Mouse (Mus musculus) hindbrain, embryonic 16.5 days (tissue): ENCODE data around the gene Nr4a1. TPM values are rescaled to one million over a fixed set of nuclear protein-coding genes. Genes with fewer than 3 reads are reported as not detected.
A peak's percentile ranks its signal among the peaks of the same experiment; 100 is the strongest.

ENCODE experiments used
- ATAC-seq: fragments of 200-750 bp; cut with Nextera tagmentation; 2 replicates; pipeline ENCODE4 v1.8.0; 2017; ENCODE audit warnings: moderate TSS enrichment, moderate library complexity
- H3K27ac ChIP-seq: fragments of 300-500 bp; sonication (generic); 2 replicates; pipeline ENCODE4 v1.5.1; 2014; ENCODE audit warnings: low read depth, mild to moderate bottlenecking, control low read depth, low read length, moderate library complexity
- H3K27me3 ChIP-seq: fragments of 300-500 bp; sonication (generic); replicated peaks from 2 replicates; pipeline ENCODE4 v1.6.1; 2014; ENCODE audit warnings: low read length; ENCODE audit not compliant: control insufficient read depth, insufficient read depth
- H3K36me3 ChIP-seq: fragments of 300-500 bp; sonication (generic); 2 replicates; pipeline ENCODE4 v1.6.1; 2014; ENCODE audit warnings: mild to moderate bottlenecking, low read length, moderate library complexity, mixed read lengths; ENCODE audit not compliant: control insufficient read depth, insufficient read depth
- H3K4me1 ChIP-seq: fragments of 300-500 bp; sonication (generic); 2 replicates; pipeline ENCODE4 v1.6.1; 2014; ENCODE audit warnings: low read depth, low read length; ENCODE audit not compliant: control insufficient read depth, insufficient read depth
- H3K4me2 ChIP-seq: fragments of 300-500 bp; sonication (generic); 2 replicates; pipeline ENCODE4 v1.6.1; 2014; ENCODE audit warnings: mild to moderate bottlenecking, low read length, control low read depth, moderate library complexity
- H3K4me3 ChIP-seq: fragments of 300-500 bp; sonication (generic); 2 replicates; pipeline ENCODE4 v1.5.1; 2014; ENCODE audit warnings: mild to moderate bottlenecking, low read length, control low read depth, moderate library complexity
- H3K9ac ChIP-seq: fragments of 300-500 bp; sonication (generic); 2 replicates; pipeline ENCODE4 v1.6.1; 2014; ENCODE audit warnings: low read depth, mild to moderate bottlenecking, control low read depth, low read length, moderate library complexity
- H3K9me3 ChIP-seq: fragments of 300-500 bp; sonication (generic); 2 replicates; pipeline ENCODE4 v1.6.1; 2014; ENCODE audit warnings: mild to moderate bottlenecking, low read length, moderate library complexity; ENCODE audit not compliant: control insufficient read depth
- WGBS: fragments of 180-500 bp; shearing (Covaris S2); extraction: QIAGEN DNeasy Blood & Tissue Kit; methylation state at CpG from one replicate; pipeline ENCODE4 v1.1.7; 2014; 5-methylcytosine and 5-hydroxymethylcytosine counted together
- polyA plus RNA-seq: library from polyadenylated mRNA; unstranded; fragments of >200 nt; fragmentation: Nextera tagmentation; extraction: Ambion mirVana; gene quantifications from 2 replicates; pipeline ENCODE4 v1.2.1, GENCODE M21; 2015

Gene Nr4a1
- polyA plus RNA-seq, 1 experiment from 2014 or later: 7.2 TPM

- Histone ChIP-seq H3K4me3 (no peak overlapping the region), H3K36me3 (no peaks in the 10 kb centered on the region), H3K4me1 (no peaks in the 10 kb centered on the region; the same call in 1 of the 2 replicates), H3K27ac (no peak overlapping the region), H3K9ac (no peak overlapping the region), H3K9me3 (no peaks in the 10 kb centered on the region), H3K4me2 (no peak overlapping the region), H3K27me3 (no peaks in the 10 kb centered on the region)
- 57% methylated on average over 14 of the region's 15 CpGs for WGBS
- no peak for ATAC-seq
Observed at GRCm38 (mm10) chr15:101311087-101311770, 57.2 kb downstream of the Nr4a1 start.

- no peaks in the 10 kb centered on the region for H3K27me3 ChIP-seq
- WGBS: 86% methylated on average over 6 of the region's 6 CpGs
- no peak overlapping the region for H3K4me3 ChIP-seq
- H3K27ac ChIP-seq: no peak overlapping the region
- no peak overlapping the region for H3K4me2 ChIP-seq
- no peak overlapping the region for H3K9ac ChIP-seq
- no peaks in the 10 kb centered on the region for H3K36me3 ChIP-seq
- no peak for ATAC-seq
- H3K9me3 ChIP-seq: no peaks in the 10 kb centered on the region
- H3K4me1 ChIP-seq: no peaks in the 10 kb centered on the region; the same call in 1 of the 2 replicates
Observed at GRCm38 (mm10) chr15:101312006-101312405, 57.9 kb downstream of the Nr4a1 start.

GRCm38 (mm10) chr15:101315378-101315777 lies 61.3 kb downstream of the Nr4a1 start:
- H3K4me1 ChIP-seq: no peaks in the 10 kb centered on the region; the same call in 1 of the 2 replicates
- H3K36me3 ChIP-seq: no peaks in the 10 kb centered on the region
- H3K9me3 ChIP-seq: no peaks in the 10 kb centered on the region
- no peak overlapping the region for H3K27ac ChIP-seq
- no peaks in the 10 kb centered on the region for H3K27me3 ChIP-seq
- H3K9ac ChIP-seq: no peak overlapping the region
- 0 out of 2 replicates have a peak, but pooled peaks have one; percentile 24 for ATAC-seq
- peak overlapping the region; percentile 45; the same call in 1 of the 2 replicates for H3K4me2 ChIP-seq
- no peak overlapping the region for H3K4me3 ChIP-seq
- WGBS: 83% methylated on average over 4 of the region's 4 CpGs

- ATAC-seq: peak; percentile 76
- no peaks in the 10 kb centered on the region; the same call in 1 of the 2 replicates for H3K4me1 ChIP-seq
- no peak overlapping the region; the same call in 1 of the 2 replicates for H3K9ac ChIP-seq
- H3K4me2 ChIP-seq: peak overlapping the region; percentile 45
- H3K36me3 ChIP-seq: no peaks in the 10 kb centered on the region
- 3% methylated on average over 11 of the region's 11 CpGs for WGBS
- no peaks in the 10 kb centered on the region for H3K9me3 ChIP-seq
- H3K27me3 ChIP-seq: no peaks in the 10 kb centered on the region
- peak overlapping the region; percentile 23; the same call in 1 of the 2 replicates for H3K4me3 ChIP-seq
- no peak overlapping the region for H3K27ac ChIP-seq
Observed at GRCm38 (mm10) chr15:101315832-101316231, 61.8 kb downstream of the Nr4a1 start.

- no peak for ATAC-seq
- WGBS: 71% methylated on average over 13 of the region's 13 CpGs
Observed at GRCm38 (mm10) chr15:101316279-101316912, 62.3 kb downstream of the Nr4a1 start.

GRCm38 (mm10) chr15:101316913-101317813 lies 63.1 kb downstream of the Nr4a1 start:
- no peaks in the 10 kb centered on the region for H3K27me3 ChIP-seq
- no peak for ATAC-seq
- H3K36me3 ChIP-seq: no peaks in the 10 kb centered on the region
- H3K9ac ChIP-seq: no peak overlapping the region
- H3K9me3 ChIP-seq: no peaks in the 10 kb centered on the region
- H3K4me1 ChIP-seq: no peaks in the 10 kb centered on the region; the same call in 1 of the 2 replicates
- H3K27ac ChIP-seq: no peak overlapping the region
- no peak overlapping the region for H3K4me2 ChIP-seq
- 82% methylated on average over 18 of the region's 18 CpGs for WGBS
- no peak overlapping the region for H3K4me3 ChIP-seq

More at GRCm38 (mm10) chr15:101316279-101316912, 62.3 kb downstream of the Nr4a1 start:
- Histone ChIP-seq H3K36me3 (no peaks in the 10 kb centered on the region), H3K9me3 (no peaks in the 10 kb centered on the region), H3K4me1 (no peaks in the 10 kb centered on the region; the same call in 1 of the 2 replicates), H3K27ac (no peak overlapping the region), H3K9ac (no peak overlapping the region), H3K27me3 (no peaks in the 10 kb centered on the region), H3K4me3 (no peak overlapping the region; the same call in 1 of the 2 replicates), H3K4me2 (peak overlapping the region; percentile 45)

GRCm38 (mm10) chr15:101317814-101318500 lies 63.9 kb downstream of the Nr4a1 start:
- no peaks in the 10 kb centered on the region for H3K9me3 ChIP-seq
- 78% methylated on average over 2 of the region's 2 CpGs for WGBS
- no peak overlapping the region for H3K4me2 ChIP-seq
- H3K4me3 ChIP-seq: no peak overlapping the region
- H3K9ac ChIP-seq: no peak overlapping the region
- no peak for ATAC-seq
- H3K27me3 ChIP-seq: no peaks in the 10 kb centered on the region
- no peak overlapping the region for H3K27ac ChIP-seq
- no peaks in the 10 kb centered on the region for H3K36me3 ChIP-seq
- no peaks in the 10 kb centered on the region; the same call in 1 of the 2 replicates for H3K4me1 ChIP-seq

- Histone ChIP-seq H3K27me3 (no peaks in the 10 kb centered on the region), H3K9ac (no peak overlapping the region), H3K27ac (no peak overlapping the region), H3K4me1 (no peaks in the 10 kb centered on the region; the same call in 1 of the 2 replicates), H3K4me3 (no peak overlapping the region), H3K4me2 (no peak overlapping the region), H3K9me3 (no peaks in the 10 kb centered on the region), H3K36me3 (no peaks in the 10 kb centered on the region)
- WGBS: 55% methylated on average over 14 of the region's 14 CpGs
- no peak for ATAC-seq
Observed at GRCm38 (mm10) chr15:101318889-101319765, 65.1 kb downstream of the Nr4a1 start.
